Mouse (Mus musculus): ENCODE data around the gene Glis1.

Gene Glis1

GRCm38 (mm10) chr4:107452266-107453015, 18.1 kb downstream of the Glis1 start:
- peak; percentile 56 for DNase-seq (ENCODE audit: low read depth, low spot score)

- peak; percentile 93 for DNase-seq (ENCODE audit: low read depth, low spot score)
These were observed 19.0 kb downstream of the Glis1 start for GRCm38 (mm10) chr4:107453141-107453984.

- DNase-seq (ENCODE audit: low read depth, low spot score): peak; percentile 25
These were observed 23.2 kb downstream of the Glis1 start for GRCm38 (mm10) chr4:107457602-107458001.

- DNase-seq (ENCODE audit: low read depth, low spot score): no peak
These were observed 24.5 kb downstream of the Glis1 start for GRCm38 (mm10) chr4:107458907-107459306.

- no peak for DNase-seq (ENCODE audit: low read depth, low spot score)
These were observed 25.1 kb downstream of the Glis1 start for GRCm38 (mm10) chr4:107459461-107459860.

- DNase-seq (ENCODE audit: low read depth, low spot score): no peak
These were observed 26.1 kb downstream of the Glis1 start for GRCm38 (mm10) chr4:107460468-107460867.

GRCm38 (mm10) chr4:107467831-107468230, 33.4 kb downstream of the Glis1 start:
- DNase-seq (ENCODE audit: low read depth, low spot score): no peak

GRCm38 (mm10) chr4:107468264-107468663, 33.9 kb downstream of the Glis1 start:
- DNase-seq (ENCODE audit: low read depth, low spot score): no peak

GRCm38 (mm10) chr4:107468768-107469167, 34.4 kb downstream of the Glis1 start:
- no peak for DNase-seq (ENCODE audit: low read depth, low spot score)

- peak; percentile 29 for DNase-seq (ENCODE audit: low read depth, low spot score)
These were observed 41.9 kb downstream of the Glis1 start for GRCm38 (mm10) chr4:107476266-107476665.

- no peak for DNase-seq (ENCODE audit: low read depth, low spot score)
These were observed 44.6 kb downstream of the Glis1 start for GRCm38 (mm10) chr4:107479015-107479414.

GRCm38 (mm10) chr4:107482541-107482940, 48.1 kb downstream of the Glis1 start:
- DNase-seq (ENCODE audit: low read depth, low spot score): no peak

- DNase-seq (ENCODE audit: low read depth, low spot score): no peak
These were observed 49.3 kb downstream of the Glis1 start for GRCm38 (mm10) chr4:107483556-107484220.

- DNase-seq (ENCODE audit: low read depth, low spot score): no peak
These were observed 49.8 kb downstream of the Glis1 start for GRCm38 (mm10) chr4:107484221-107484575.

- no peak for DNase-seq (ENCODE audit: low read depth, low spot score)
These were observed 51.5 kb downstream of the Glis1 start for GRCm38 (mm10) chr4:107485903-107486302.

GRCm38 (mm10) chr4:107489121-107489840, 54.9 kb downstream of the Glis1 start:
- DNase-seq (ENCODE audit: low read depth, low spot score): peak; percentile 6

- DNase-seq (ENCODE audit: low read depth, low spot score): no peak
These were observed 58.6 kb downstream of the Glis1 start for GRCm38 (mm10) chr4:107492991-107493390.

GRCm38 (mm10) chr4:107495751-107496430, 61.5 kb downstream of the Glis1 start:
- no peak for DNase-seq (ENCODE audit: low read depth, low spot score)

GRCm38 (mm10) chr4:107497430-107497935, 63.1 kb downstream of the Glis1 start:
- no peak for DNase-seq (ENCODE audit: low read depth, low spot score)

- DNase-seq (ENCODE audit: low read depth, low spot score): no peak
These were observed 68.2 kb downstream of the Glis1 start for GRCm38 (mm10) chr4:107502601-107503051.

- no peak for DNase-seq (ENCODE audit: low read depth, low spot score)
These were observed 80.6 kb downstream of the Glis1 start for GRCm38 (mm10) chr4:107514981-107515380.
